Mouse (Mus musculus): Measurements from ENCODE around the gene Cfap298.

- no peak for TF ChIP-seq ZNF384 (IDR thresholded peaks at IDR 0.05; ENCODE audit: low read depth, low read length)
- TF ChIP-seq CTCF (IDR thresholded peaks at IDR 0.05 in 2 of 3, conservative IDR thresholded peaks at IDR 0.05 in 1 of 3; ENCODE audit: control insufficient read depth in 1 of 3, insufficient read depth in 1 of 3, low read depth in 2 of 3, low read length in 3 of 3, poor library complexity in 1 of 3, severe bottlenecking in 1 of 3) = no peak
- no peak for TF ChIP-seq MAX (IDR thresholded peaks at IDR 0.05; ENCODE audit: low read length)
- TF ChIP-seq EP300 (IDR thresholded peaks at IDR 0.05; ENCODE audit: low read depth in 1 of 2, low read length in 2 of 2) = no peak
- TF ChIP-seq ZC3H11A (IDR thresholded peaks at IDR 0.05; ENCODE audit: low read depth, low read length) = no peak
- TF ChIP-seq ZKSCAN1 (IDR thresholded peaks at IDR 0.05; ENCODE audit: low read depth, low read length) = no peak
- TF ChIP-seq SIN3A (IDR thresholded peaks at IDR 0.05; ENCODE audit: low read length) = no peak
- TF ChIP-seq MAFK (IDR thresholded peaks at IDR 0.05; ENCODE audit: borderline replicate concordance, low read depth, low read length) = no peak
- no peak for TF ChIP-seq KAT2A (conservative IDR thresholded peaks at IDR 0.05; ENCODE audit: low read depth, low read length)
- no peak for TF ChIP-seq USF1 (IDR thresholded peaks at IDR 0.05; ENCODE audit: low read depth, low read length)
- TF ChIP-seq TCF12 (IDR thresholded peaks at IDR 0.05; ENCODE audit: low read depth, low read length) = no peak
- no peak for TF ChIP-seq POLR2A (IDR thresholded peaks at IDR 0.05; ENCODE audit: control insufficient read depth in 1 of 2, insufficient read depth in 1 of 2, low read depth in 1 of 2, low read length in 2 of 2, poor library complexity in 1 of 2)
- TF ChIP-seq E2F4 (IDR thresholded peaks at IDR 0.05; ENCODE audit: borderline replicate concordance, low read depth, low read length) = no peak
Measured at GRCm38 (mm10) chr16:90917156-90917555, 17.8 kb downstream of the Cfap298 start.

Data from MEL (cell line).